ENCODE assay signal across 8 mouse cellular contexts in the genomic region with DNA sequence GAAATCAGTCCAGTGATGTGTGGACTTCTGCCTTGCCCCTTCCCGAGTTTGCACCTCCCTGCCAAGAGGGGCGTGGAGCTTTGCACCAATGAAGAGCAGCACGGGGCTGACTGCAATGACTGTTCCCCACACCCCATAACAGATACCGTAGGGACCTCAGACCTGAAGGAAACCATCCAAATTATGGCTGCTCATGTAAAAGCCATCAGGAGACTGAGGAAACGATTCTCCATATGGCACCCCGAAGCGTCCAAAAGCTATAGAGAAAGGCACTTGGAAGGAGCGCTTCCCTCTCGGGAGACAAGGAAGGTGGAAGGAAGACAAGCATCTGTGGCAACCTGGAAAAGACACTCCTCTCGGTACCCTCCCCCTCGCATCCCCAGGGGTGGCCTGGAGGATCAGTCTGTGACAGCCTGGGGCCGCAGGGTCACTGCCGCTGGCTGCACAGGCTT.
DNase-seq lines count a peak whose midpoint lies in the region; ATAC-seq lines count a peak whose summit lies in the region.

No protein-coding gene starts in this region.

- no peak for DNase-seq in forebrain, embryonic 11.5 days (ENCODE audit: low spot score)
- peak; percentile 43 for DNase-seq in cerebellum, adult 11-12 months
- DNase-seq in gastrocnemius, postnatal 25 days: peak; percentile 73
- DNase-seq in limb, embryonic 11.5 days (ENCODE audit: low spot score): peak; percentile 43
- no peak for DNase-seq in spleen, adult 18-20 months

- H3K36me3 ChIP-seq in forebrain, embryonic 13.5 days (ENCODE audit: poor library complexity, severe bottlenecking): no peaks in the 10 kb centered on the region
- no peaks in the 10 kb centered on the region for H3K36me3 ChIP-seq in forebrain, embryonic 11.5 days (ENCODE audit: control insufficient read depth, insufficient read depth, low read length)
- no peaks in the 10 kb centered on the region for H3K36me3 ChIP-seq in limb, embryonic 11.5 days (ENCODE audit: control insufficient read depth, insufficient read depth, low read length)

- H3K27ac ChIP-seq in forebrain, embryonic 13.5 days: no peak overlapping the region; the same call in 1 of the 2 replicates
- no peak overlapping the region for H3K27ac ChIP-seq in forebrain, embryonic 11.5 days (ENCODE audit: low read depth, low read length)
- no peak overlapping the region for H3K27ac ChIP-seq in limb, embryonic 11.5 days (replicated peaks; ENCODE audit: low read depth, low read length)

- H3K4me3 ChIP-seq in forebrain, embryonic 13.5 days: no peak overlapping the region
- no peak overlapping the region for H3K4me3 ChIP-seq in forebrain, embryonic 11.5 days (ENCODE audit: low read depth, low read length)
- no peak overlapping the region for H3K4me3 ChIP-seq in limb, embryonic 11.5 days (ENCODE audit: low read depth, low read length)

- H3K4me1 ChIP-seq in forebrain, embryonic 13.5 days: peaks cover 13% of the 10 kb centered on the region
- H3K4me1 ChIP-seq in forebrain, embryonic 11.5 days (replicated peaks; ENCODE audit: control insufficient read depth, insufficient read depth, low read length): peaks cover 5% of the 10 kb centered on the region; the same call in 1 of the 2 replicates
- H3K4me1 ChIP-seq in limb, embryonic 11.5 days (ENCODE audit: control insufficient read depth, insufficient read depth, low read length): peaks cover 14% of the 10 kb centered on the region

- no peaks in the 10 kb centered on the region for H3K9me3 ChIP-seq in forebrain, embryonic 13.5 days (replicated peaks)
- H3K9me3 ChIP-seq in forebrain, embryonic 11.5 days (ENCODE audit: control insufficient read depth, low read length): no peaks in the 10 kb centered on the region
- H3K9me3 ChIP-seq in limb, embryonic 11.5 days (ENCODE audit: control insufficient read depth, low read length): no peaks in the 10 kb centered on the region

- peak; percentile 11; the same call in 1 of the 2 replicates for ATAC-seq in forebrain, embryonic 13.5 days
- ATAC-seq in forebrain, embryonic 11.5 days (replicated peaks; ENCODE audit: low FRiP score): no peak
- peak; percentile 50; the same call in 1 of the 2 replicates for ATAC-seq in limb, embryonic 11.5 days (ENCODE audit: insufficient number of reproducible peaks, low FRiP score, low TSS enrichment, low read depth)
- no peak for ATAC-seq in megakaryocyte, adult 5-6 weeks (ENCODE audit: poor library complexity, severe bottlenecking)
- no peak for ATAC-seq in activated CD4-positive, CD25-positive, alpha-beta regulatory T cell, adult 4 months

- WGBS in forebrain, embryonic 13.5 days: 25% methylated on average over 13 of the region's 13 CpGs
- WGBS in forebrain, embryonic 11.5 days: 34% methylated on average over 13 of the region's 13 CpGs
- 13% methylated on average over 13 of the region's 13 CpGs for WGBS in limb, embryonic 11.5 days

- no peak overlapping the region for H3K9ac ChIP-seq in forebrain, embryonic 13.5 days
- H3K9ac ChIP-seq in forebrain, embryonic 11.5 days (ENCODE audit: low read length): no peak overlapping the region; the same call in 1 of the 2 replicates
- no peak overlapping the region for H3K9ac ChIP-seq in limb, embryonic 11.5 days (ENCODE audit: low read length)

- peak overlapping the region; percentile 13 for H3K4me2 ChIP-seq in forebrain, embryonic 13.5 days
- H3K4me2 ChIP-seq in forebrain, embryonic 11.5 days (ENCODE audit: low read depth, low read length, severe bottlenecking): no peak overlapping the region
- peak overlapping the region; percentile 31; the same call in 1 of the 2 replicates for H3K4me2 ChIP-seq in limb, embryonic 11.5 days (ENCODE audit: low read depth, severe bottlenecking)

- no peaks in the 10 kb centered on the region for H3K27me3 ChIP-seq in forebrain, embryonic 13.5 days
- H3K27me3 ChIP-seq in forebrain, embryonic 11.5 days (ENCODE audit: control insufficient read depth, insufficient read depth, low read length): no peaks in the 10 kb centered on the region
- H3K27me3 ChIP-seq in limb, embryonic 11.5 days (ENCODE audit: control insufficient read depth, insufficient read depth, low read length): no peaks in the 10 kb centered on the region

Comparison
In these comparisons a context has a peak if more than half of its experiments do, and no peak if none do; other contexts are left out.
1. ATAC-seq: peak in forebrain, embryonic 13.5 days (single experiment) and limb, embryonic 11.5 days (single experiment); none in forebrain, embryonic 11.5 days (single experiment), megakaryocyte, adult 5-6 weeks (single experiment) and activated CD4-positive, CD25-positive, alpha-beta regulatory T cell, adult 4 months (single experiment).
2. DNase-seq: peak in cerebellum, adult 11-12 months (single experiment), gastrocnemius, postnatal 25 days (single experiment) and limb, embryonic 11.5 days (single experiment); none in forebrain, embryonic 11.5 days (single experiment) and spleen, adult 18-20 months (0 of 2).